Mouse (Mus musculus) left cerebral cortex, adult 11 months (tissue): ENCODE data around the gene Gm7980.
"Not testable (repeated sequence)": the region's sequence is repeated elsewhere in the genome, so short reads cannot be mapped to it uniquely, and the experiment has no call there.

ENCODE experiments used
- DNase-seq: peaks from one replicate; pipeline ENCODE4 v3.0.0; 2022; ENCODE audit warnings: low spot score

Gm7980 gene

GRCm38 (mm10) chr14:41907190-41907589 lies at the start of gene Gm7980:
TSS of gene Gm7980 (minus strand) at chr14:41907290.
- not testable (repeated sequence) for DNase-seq

DNA sequence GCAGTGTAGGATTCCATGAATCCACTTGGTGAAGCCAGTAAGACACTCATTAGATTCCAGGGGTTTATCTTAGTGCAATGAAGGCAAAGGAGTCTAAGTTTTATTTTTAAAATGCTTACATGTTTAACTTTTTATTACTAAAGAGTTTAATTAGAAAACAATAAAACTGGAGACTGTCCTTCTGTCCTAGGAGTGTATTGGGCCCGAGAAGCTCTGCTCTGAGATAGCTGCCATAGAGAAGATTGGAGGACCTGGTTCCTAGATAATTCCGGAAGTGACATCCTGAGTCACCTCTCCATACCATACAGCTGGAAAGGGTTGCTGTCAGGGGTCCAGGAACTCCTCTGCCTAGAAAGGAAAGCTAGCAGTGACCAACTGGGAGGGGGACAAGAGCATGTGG lies 36.6 kb upstream of the Gm7980 start, which contains the start of gene 1700024B05Rik:
TSS of gene 1700024B05Rik (plus strand) at position 301 of the 400 bp plus-strand sequence.
- not testable (repeated sequence) for DNase-seq

- not testable (repeated sequence) for DNase-seq
These were observed 17.6 kb upstream of the Gm7980 start, which contains the start of gene 1700049E17Rik1 for GRCm38 (mm10) chr14:41924649-41925048. TSS of gene 1700049E17Rik1 (plus strand) at chr14:41924949.
